Mouse (Mus musculus) myocyte (in vitro differentiated cells): ENCODE measurements around the gene Col13a1.

Experiments used
- CEBPB ChIP-seq: IDR thresholded peaks from 2 replicates; pipeline ENCODE4 v1.6.1; 2011; ENCODE audit warnings: mild to moderate bottlenecking, moderate library complexity; ENCODE audit not compliant: poor library complexity, insufficient read depth, severe bottlenecking
- E2F4 ChIP-seq: IDR thresholded peaks from one replicate; pipeline ENCODE4 v1.6.1; 2011; ENCODE audit warnings: mild to moderate bottlenecking, control low read depth, moderate library complexity; ENCODE audit not compliant: insufficient read depth
- MAX ChIP-seq: IDR thresholded peaks from one replicate; pipeline ENCODE4 v1.6.1; 2011; ENCODE audit warnings: low read depth, mild to moderate bottlenecking, control low read depth
- MYOD1 ChIP-seq, 3 experiments: IDR thresholded peaks; one replicate each; pipeline ENCODE4 v1.6.1; 2011; ENCODE audit warnings: control low read depth in 2 of 3, low read depth in 2 of 3, mild to moderate bottlenecking in 2 of 3, moderate library complexity in 1 of 3; ENCODE audit not compliant: insufficient read length in 2 of 3, control insufficient read depth in 1 of 3
- MYOG ChIP-seq, 3 experiments: IDR thresholded peaks; one replicate each; pipeline ENCODE4 v1.6.1; 2011; ENCODE audit warnings: control low read depth in 2 of 3, low read depth in 2 of 3, mild to moderate bottlenecking in 2 of 3; ENCODE audit not compliant: insufficient read length in 2 of 3, control insufficient read depth in 1 of 3, insufficient read depth in 1 of 3
- POLR2A ChIP-seq: IDR thresholded peaks from one replicate; pipeline ENCODE4 v1.6.1; 2011; ENCODE audit warnings: low read depth, mild to moderate bottlenecking, control low read depth, moderate library complexity; ENCODE audit not compliant: insufficient read length
- POLR2AphosphoS2 ChIP-seq: IDR thresholded peaks from one replicate; pipeline ENCODE4 v1.6.1; 2011; ENCODE audit warnings: low read depth, control low read depth; ENCODE audit not compliant: insufficient read length
- REST ChIP-seq: IDR thresholded peaks from one replicate; pipeline ENCODE4 v1.6.1; 2011; ENCODE audit warnings: mild to moderate bottlenecking, control low read depth, moderate library complexity; ENCODE audit not compliant: insufficient read depth, insufficient read length
- USF1 ChIP-seq: IDR thresholded peaks from one replicate; pipeline ENCODE4 v1.6.1; 2011; ENCODE audit warnings: low read depth, mild to moderate bottlenecking, control low read depth, moderate library complexity

DNA sequence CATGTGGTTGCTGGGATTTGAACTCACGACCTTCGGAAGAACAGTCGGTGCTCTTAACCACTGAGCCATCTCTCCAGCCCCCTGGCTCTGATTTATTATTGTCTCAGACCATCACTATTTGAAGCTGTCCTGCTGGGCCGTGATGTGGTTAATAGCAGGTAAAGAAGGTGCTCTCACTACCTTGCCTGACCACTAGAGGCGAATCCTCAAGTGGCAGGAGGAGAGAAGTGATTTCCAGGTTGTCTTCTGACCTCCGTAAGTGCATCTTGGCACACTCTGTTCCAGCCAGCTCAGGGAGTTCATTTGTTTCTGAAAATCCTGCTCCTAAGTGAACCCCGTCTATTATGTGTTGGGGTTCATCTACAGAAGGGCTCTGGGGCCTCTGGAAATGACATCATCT, 134.4 kb downstream of the Col13a1 start:
- TF ChIP-seq POLR2A (no peak), POLR2AphosphoS2 (no peak), MYOD1 (IDR thresholded peaks at IDR 0.05; ENCODE audit: control insufficient read depth in 1 of 3, insufficient read length in 2 of 3, low read depth in 2 of 3) (no peak), USF1 (no peak), CEBPB (no peak), E2F4 (no peak), MAX (no peak), MYOG (IDR thresholded peaks at IDR 0.05; ENCODE audit: control insufficient read depth in 1 of 3, insufficient read depth in 1 of 3, insufficient read length in 2 of 3, low read depth in 2 of 3) (no peak), REST (no peak)
